Mouse (Mus musculus): ENCODE data around the gene Fignl2. TPM values are rescaled to one million over a fixed set of nuclear protein-coding genes. Genes with fewer than 3 reads are reported as not detected.

Fignl2 gene
- polyA plus RNA-seq, 1 experiment from 2014 or later: 0.17 TPM

DNA sequence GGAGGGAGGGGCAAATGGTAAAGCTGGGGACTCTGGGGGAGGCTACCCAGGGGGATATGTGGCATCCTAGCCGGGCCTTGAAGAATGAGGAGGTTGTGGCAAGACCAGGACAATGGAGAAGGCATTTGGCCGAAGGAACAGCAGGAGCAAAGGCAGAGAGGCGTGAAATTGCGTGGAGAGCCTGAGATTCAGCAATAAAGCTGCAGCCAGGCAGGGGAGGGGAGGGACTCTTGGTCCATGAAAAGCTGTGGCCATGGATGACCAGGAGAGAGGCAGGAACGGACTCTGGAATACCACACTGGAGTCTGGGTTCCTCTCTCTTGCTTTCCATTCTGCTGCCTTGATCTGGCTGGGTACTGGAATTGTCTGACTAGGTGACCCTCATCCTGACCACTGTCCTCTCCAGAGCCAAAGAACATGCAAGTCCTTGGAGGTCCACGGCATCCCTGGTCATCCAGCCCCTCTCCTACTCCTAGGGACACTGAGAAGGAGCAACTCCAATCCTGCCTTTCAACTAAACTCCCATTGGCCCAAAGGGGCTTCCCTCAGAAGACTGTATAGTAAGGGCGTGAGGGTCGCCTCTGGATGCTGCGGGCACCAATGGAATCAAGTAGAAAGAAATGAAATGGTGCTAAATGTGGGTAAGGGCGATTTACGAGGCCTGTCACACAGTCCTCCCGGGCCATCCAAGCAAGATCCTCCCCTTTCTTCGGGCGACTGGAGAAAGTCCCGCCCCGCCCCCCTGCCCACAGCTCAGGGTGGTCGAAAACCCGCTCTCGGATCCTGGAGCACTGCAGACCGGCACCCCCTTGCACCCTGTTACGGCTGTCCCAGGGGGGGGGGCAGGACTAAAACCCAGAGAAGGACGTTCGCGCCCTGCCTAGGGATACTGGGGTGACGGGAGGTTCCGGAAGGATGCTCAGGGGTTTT is 2.0 kb downstream of the Fignl2 start:
- Histone ChIP-seq H3K36me3 (no peaks in the 10 kb centered on the region), H3K27ac (replicated peaks) (peak overlapping the region; percentile 94), H3K9me3 (no peaks in the 10 kb centered on the region), H3K4me3 (peak overlapping the region; percentile 75), H3K4me1 (replicated peaks) (peaks cover 84% of the 10 kb centered on the region), H3K4me2 (peak overlapping the region; percentile 72), H3K9ac (peak overlapping the region; percentile 95), H3K27me3 (no peaks in the 10 kb centered on the region)
- peak; percentile 59 for ATAC-seq (ENCODE audit: low read depth)
- WGBS: 2% methylated on average over 26 of the region's 26 CpGs

GRCm38 (mm10) chr15:101075656-101076055 is 2.7 kb downstream of the Fignl2 start:
- Histone ChIP-seq H3K4me2 (peak overlapping the region; percentile 72), H3K27me3 (no peaks in the 10 kb centered on the region), H3K27ac (replicated peaks) (peak overlapping the region; percentile 94), H3K9me3 (no peaks in the 10 kb centered on the region), H3K4me3 (peak overlapping the region; percentile 75), H3K36me3 (no peaks in the 10 kb centered on the region), H3K4me1 (replicated peaks) (peaks cover 84% of the 10 kb centered on the region), H3K9ac (peak overlapping the region; percentile 95)
- ATAC-seq (ENCODE audit: low read depth): no peak
- WGBS: 10% methylated on average over 5 of the region's 5 CpGs

- 58% methylated on average over 4 of the region's 4 CpGs for WGBS
- Histone ChIP-seq H3K27ac (replicated peaks) (peak overlapping the region; percentile 94), H3K27me3 (no peaks in the 10 kb centered on the region), H3K4me2 (peak overlapping the region; percentile 72), H3K9ac (peak overlapping the region; percentile 95; the same call in 1 of the 2 replicates), H3K36me3 (no peaks in the 10 kb centered on the region), H3K4me1 (replicated peaks) (peaks cover 84% of the 10 kb centered on the region), H3K4me3 (peak overlapping the region; percentile 75; the same call in 1 of the 2 replicates), H3K9me3 (no peaks in the 10 kb centered on the region)
- ATAC-seq (ENCODE audit: low read depth): no peak
These were observed 3.2 kb downstream of the Fignl2 start for GRCm38 (mm10) chr15:101075150-101075549.

- no peak overlapping the region for H3K9ac ChIP-seq
- ATAC-seq (ENCODE audit: low read depth): no peak
- H3K4me3 ChIP-seq: no peak overlapping the region
- no peaks in the 10 kb centered on the region for H3K36me3 ChIP-seq
- no peaks in the 10 kb centered on the region for H3K27me3 ChIP-seq
- H3K27ac ChIP-seq (replicated peaks): no peak overlapping the region
- peaks cover 86% of the 10 kb centered on the region for H3K4me1 ChIP-seq (replicated peaks)
- H3K9me3 ChIP-seq: no peaks in the 10 kb centered on the region
- WGBS: 69% methylated on average over 5 of the region's 5 CpGs
- H3K4me2 ChIP-seq: no peak overlapping the region
These were observed 4.3 kb downstream of the Fignl2 start for GRCm38 (mm10) chr15:101074067-101074466.

DNA sequence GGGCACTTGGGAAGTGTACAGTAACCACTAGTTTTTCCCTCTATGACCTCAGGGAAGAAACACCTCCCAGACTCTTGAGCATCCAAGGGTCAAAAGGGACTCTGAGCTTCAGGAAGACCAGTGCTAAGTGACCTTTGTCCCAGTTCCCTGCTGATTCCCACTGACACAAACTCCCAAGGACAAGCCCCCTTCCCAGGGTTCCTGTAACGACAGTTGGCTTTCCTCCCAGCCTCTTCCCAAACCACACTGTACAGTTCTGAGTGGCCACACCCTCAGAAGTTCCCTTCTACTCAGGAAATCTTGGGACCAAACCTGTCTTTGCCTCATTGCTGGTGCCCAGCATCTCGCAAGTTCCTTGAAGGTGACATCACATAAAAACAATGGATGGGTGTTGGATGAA is 5.6 kb downstream of the Fignl2 start:
- 65% methylated on average over 2 of the region's 2 CpGs for WGBS
- ATAC-seq (ENCODE audit: low read depth): no peak

DNA sequence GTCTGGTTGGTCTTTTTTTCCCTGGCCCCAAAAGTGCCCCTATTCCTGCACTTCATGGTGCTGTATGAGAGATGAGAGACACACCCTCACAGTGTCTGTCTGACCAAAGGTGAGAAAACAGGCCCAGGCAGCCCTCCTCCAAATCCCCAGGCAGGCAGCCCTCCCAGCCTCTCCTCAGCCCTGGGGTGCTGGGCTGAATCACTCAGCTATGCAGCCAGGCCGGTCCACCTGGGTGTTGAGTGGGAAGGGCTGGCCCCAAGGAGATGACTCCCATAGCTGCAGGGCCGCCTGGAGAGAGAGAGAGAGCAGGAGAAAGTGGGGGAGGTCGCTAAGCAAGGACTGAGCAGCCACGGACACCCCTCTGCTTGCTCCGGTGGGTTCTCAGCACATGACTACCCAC is 7.6 kb downstream of the Fignl2 start:
- Histone ChIP-seq H3K36me3 (no peaks in the 10 kb centered on the region), H3K9me3 (no peaks in the 10 kb centered on the region), H3K27ac (replicated peaks) (no peak overlapping the region), H3K4me1 (replicated peaks) (peaks cover 90% of the 10 kb centered on the region), H3K9ac (peak overlapping the region; percentile 34; the same call in 1 of the 2 replicates), H3K27me3 (no peaks in the 10 kb centered on the region), H3K4me2 (no peak overlapping the region), H3K4me3 (no peak overlapping the region)
- ATAC-seq (ENCODE audit: low read depth): no peak
- WGBS: 31% methylated on average over 5 of the region's 5 CpGs

More for the DNA sequence above, 5.6 kb downstream of the Fignl2 start:
- H3K9me3 ChIP-seq: no peaks in the 10 kb centered on the region
- no peaks in the 10 kb centered on the region for H3K36me3 ChIP-seq
- H3K9ac ChIP-seq: no peak overlapping the region
- peaks cover 89% of the 10 kb centered on the region for H3K4me1 ChIP-seq (replicated peaks)
- no peak overlapping the region for H3K4me3 ChIP-seq
- no peak overlapping the region for H3K27ac ChIP-seq (replicated peaks)
- no peak overlapping the region for H3K4me2 ChIP-seq
- no peaks in the 10 kb centered on the region for H3K27me3 ChIP-seq

DNA sequence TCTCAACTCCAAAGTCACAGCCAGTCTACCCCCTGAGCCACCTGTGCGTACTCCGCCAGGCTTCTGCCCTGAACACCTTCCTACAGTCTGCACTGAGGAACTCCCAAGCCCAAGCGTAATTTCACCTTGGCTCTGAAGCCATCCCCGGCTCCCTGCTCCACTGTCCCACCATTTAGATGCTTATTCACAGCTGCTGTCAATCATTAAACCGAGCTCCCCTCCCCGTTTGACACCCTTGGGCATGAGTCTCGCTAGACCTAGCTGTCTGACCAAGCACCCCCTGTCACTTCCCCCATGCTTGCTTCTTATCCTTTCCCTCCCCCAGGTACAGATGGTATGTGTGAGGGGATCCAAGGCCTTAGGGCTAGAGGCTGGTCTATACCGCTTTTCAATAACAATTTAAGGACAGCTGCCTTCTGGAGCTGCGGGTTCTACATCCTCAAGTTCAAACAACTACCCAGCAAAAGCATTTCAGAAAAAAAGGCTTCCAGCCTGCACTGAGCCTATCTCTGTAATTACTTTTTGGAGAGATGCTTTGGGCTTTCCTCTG is 8.7 kb downstream of the Fignl2 start:
- no peak overlapping the region for H3K4me3 ChIP-seq
- H3K9ac ChIP-seq: peak overlapping the region; percentile 34; the same call in 1 of the 2 replicates
- H3K4me1 ChIP-seq (replicated peaks): peaks cover 90% of the 10 kb centered on the region
- no peak for ATAC-seq (ENCODE audit: low read depth)
- H3K9me3 ChIP-seq: no peaks in the 10 kb centered on the region
- WGBS: 37% methylated on average over 9 of the region's 9 CpGs
- no peak overlapping the region for H3K4me2 ChIP-seq
- H3K36me3 ChIP-seq: no peaks in the 10 kb centered on the region
- no peaks in the 10 kb centered on the region for H3K27me3 ChIP-seq
- peak overlapping the region; percentile 67 for H3K27ac ChIP-seq (replicated peaks)

GRCm38 (mm10) chr15:101068671-101069070 is 9.7 kb downstream of the Fignl2 start:
- Histone ChIP-seq H3K9me3 (no peaks in the 10 kb centered on the region), H3K4me1 (replicated peaks) (peaks cover 82% of the 10 kb centered on the region), H3K27ac (replicated peaks) (no peak overlapping the region), H3K27me3 (no peaks in the 10 kb centered on the region), H3K4me2 (no peak overlapping the region), H3K9ac (0 out of 2 replicates have a peak overlapping the region, but pooled peaks have one; percentile 22), H3K36me3 (no peaks in the 10 kb centered on the region), H3K4me3 (no peak overlapping the region)
- 54% methylated on average over 4 of the region's 4 CpGs for WGBS
- ATAC-seq (ENCODE audit: low read depth): no peak

GRCm38 (mm10) chr15:101068029-101068428 is 10.3 kb downstream of the Fignl2 start:
- Histone ChIP-seq H3K4me2 (no peak overlapping the region), H3K9me3 (no peaks in the 10 kb centered on the region), H3K36me3 (no peaks in the 10 kb centered on the region), H3K27me3 (no peaks in the 10 kb centered on the region), H3K27ac (replicated peaks) (no peak overlapping the region), H3K9ac (no peak overlapping the region), H3K4me1 (replicated peaks) (peaks cover 76% of the 10 kb centered on the region), H3K4me3 (no peak overlapping the region)
- ATAC-seq (ENCODE audit: low read depth): no peak
- WGBS: 55% methylated on average over 3 of the region's 3 CpGs

- Histone ChIP-seq H3K27ac (replicated peaks) (peak overlapping the region; percentile 72), H3K9me3 (no peaks in the 10 kb centered on the region), H3K9ac (peak overlapping the region; percentile 23; the same call in 1 of the 2 replicates), H3K4me2 (no peak overlapping the region), H3K4me1 (replicated peaks) (peaks cover 77% of the 10 kb centered on the region), H3K27me3 (no peaks in the 10 kb centered on the region), H3K4me3 (no peak overlapping the region), H3K36me3 (no peaks in the 10 kb centered on the region)
- 8% methylated on average over 7 of the region's 9 CpGs for WGBS
- peak; percentile 62; the same call in 1 of the 2 replicates for ATAC-seq (ENCODE audit: low read depth)
These were observed 11.3 kb downstream of the Fignl2 start for GRCm38 (mm10) chr15:101066920-101067696.

- Histone ChIP-seq H3K27ac (replicated peaks) (peak overlapping the region; percentile 72), H3K27me3 (no peaks in the 10 kb centered on the region), H3K9ac (peak overlapping the region; percentile 23), H3K4me1 (replicated peaks) (peaks cover 81% of the 10 kb centered on the region), H3K4me3 (no peak overlapping the region), H3K36me3 (no peaks in the 10 kb centered on the region), H3K9me3 (no peaks in the 10 kb centered on the region), H3K4me2 (no peak overlapping the region)
- WGBS: 8% methylated on average over 6 of the region's 6 CpGs
- ATAC-seq (ENCODE audit: low read depth): peak; percentile 20; the same call in 1 of the 2 replicates
These were observed 12.0 kb downstream of the Fignl2 start for GRCm38 (mm10) chr15:101066364-101066847.

Measured in neural tube, embryonic 13.5 days (tissue).